Mouse (Mus musculus): Measurements from ENCODE around the gene Nbea.

Gene Nbea

GRCm38 (mm10) chr3:55600286-55600685, 583.2 kb downstream of the Nbea start:
- in situ Hi-C loops (cut with MboI, MseI) = no loop called here

GRCm38 (mm10) chr3:55599366-55600085, 584.0 kb downstream of the Nbea start:
- in situ Hi-C loops (cut with MboI, MseI) = no loop called here

GRCm38 (mm10) chr3:55598681-55599080, 584.8 kb downstream of the Nbea start:
- in situ Hi-C loops (cut with MboI, MseI) = no loop called here

GRCm38 (mm10) chr3:55593312-55593711, 590.2 kb downstream of the Nbea start:
- in situ Hi-C loops (cut with MboI, MseI) = no loop called here

- in situ Hi-C loops (cut with MboI, MseI) = no loop called here
Observed at GRCm38 (mm10) chr3:55590727-55591126, 592.8 kb downstream of the Nbea start.

GRCm38 (mm10) chr3:55590291-55590690, 593.2 kb downstream of the Nbea start:
- in situ Hi-C loops (cut with MboI, MseI) = no loop called here

GRCm38 (mm10) chr3:55589402-55589944, 594.0 kb downstream of the Nbea start:
- in situ Hi-C loops (cut with MboI, MseI) = no loop called here

- in situ Hi-C loops (cut with MboI, MseI) = no loop called here
Observed at GRCm38 (mm10) chr3:55587972-55588946, 595.2 kb downstream of the Nbea start.

- in situ Hi-C loops (cut with MboI, MseI) = no loop called here
Observed at GRCm38 (mm10) chr3:55587434-55587971, 596.0 kb downstream of the Nbea start.

Measured in regulatory T cell (primary cell).